Mouse (Mus musculus) kidney, postnatal 0 days (tissue): ENCODE measurements around the gene Srxn1. TPM values are rescaled to one million over a fixed set of nuclear protein-coding genes. Genes with fewer than 3 reads are reported as not detected.

ENCODE experiments used
- ATAC-seq: fragments of 200-750 bp; cut with Nextera tagmentation; replicated peaks from 2 replicates; pipeline ENCODE4 v1.8.0; 2017; ENCODE audit warnings: low read depth, moderate number of reproducible peaks, moderate TSS enrichment, moderate library complexity; ENCODE audit not compliant: low FRiP score
- DNase-seq: peaks from one replicate; pipeline ENCODE4 v3.0.0-alpha.2; 2016; ENCODE audit warnings: low spot score
- H3K27ac ChIP-seq: fragments of 300-500 bp; sonication (generic); 2 replicates; pipeline ENCODE4 v1.5.1; 2014; ENCODE audit warnings: mild to moderate bottlenecking
- H3K27me3 ChIP-seq: fragments of 300-500 bp; sonication (generic); 2 replicates; pipeline ENCODE4 v1.6.1; 2014; ENCODE audit warnings: low read length, mixed read lengths; ENCODE audit not compliant: insufficient read depth
- H3K36me3 ChIP-seq: fragments of 300-500 bp; sonication (generic); 2 replicates; pipeline ENCODE4 v1.6.1; 2014; ENCODE audit warnings: low read length, mixed read lengths; ENCODE audit not compliant: insufficient read depth
- H3K4me1 ChIP-seq: fragments of 300-500 bp; sonication (generic); replicated peaks from 2 replicates; pipeline ENCODE4 v1.6.1; 2014; ENCODE audit warnings: antibody characterized with exemption, low read length, mixed read lengths; ENCODE audit not compliant: insufficient read depth
- H3K4me2 ChIP-seq: fragments of 300-500 bp; sonication (generic); 2 replicates; pipeline ENCODE4 v1.6.1; 2014; ENCODE audit warnings: mild to moderate bottlenecking, low read length, moderate library complexity, mixed read lengths
- H3K4me3 ChIP-seq: fragments of 300-500 bp; sonication (generic); replicated peaks from 2 replicates; pipeline ENCODE4 v1.5.1; 2014; ENCODE audit warnings: low read depth, low read length
- H3K9ac ChIP-seq: fragments of 300-500 bp; sonication (generic); 2 replicates; pipeline ENCODE4 v1.6.1; 2014; ENCODE audit warnings: low read depth, low read length
- H3K9me3 ChIP-seq: fragments of 300-500 bp; sonication (generic); replicated peaks from 2 replicates; pipeline ENCODE4 v1.6.1; 2016; ENCODE audit warnings: low read length, inconsistent platforms, mixed read lengths
- CTCF ChIP-seq: IDR thresholded peaks from 2 replicates; pipeline ENCODE4 v1.5.1; 2016; ENCODE audit warnings: antibody characterized with exemption, low read depth, mild to moderate bottlenecking, moderate library complexity
- WGBS: fragments of 180-500 bp; shearing (Covaris S2); extraction: QIAGEN DNeasy Blood & Tissue Kit; methylation state at CpG from one replicate; pipeline ENCODE4 v1.1.7; 2014; 5-methylcytosine and 5-hydroxymethylcytosine counted together
- polyA plus RNA-seq: library from polyadenylated mRNA; unstranded; fragments of >200 nt; fragmentation: Nextera tagmentation; extraction: Ambion mirVana; gene quantifications from 2 replicates; pipeline ENCODE4 v1.2.1, GENCODE M21; 2015

Gene Srxn1
- polyA plus RNA-seq, 1 experiment from 2014 or later, result 20.3 TPM

DNA sequence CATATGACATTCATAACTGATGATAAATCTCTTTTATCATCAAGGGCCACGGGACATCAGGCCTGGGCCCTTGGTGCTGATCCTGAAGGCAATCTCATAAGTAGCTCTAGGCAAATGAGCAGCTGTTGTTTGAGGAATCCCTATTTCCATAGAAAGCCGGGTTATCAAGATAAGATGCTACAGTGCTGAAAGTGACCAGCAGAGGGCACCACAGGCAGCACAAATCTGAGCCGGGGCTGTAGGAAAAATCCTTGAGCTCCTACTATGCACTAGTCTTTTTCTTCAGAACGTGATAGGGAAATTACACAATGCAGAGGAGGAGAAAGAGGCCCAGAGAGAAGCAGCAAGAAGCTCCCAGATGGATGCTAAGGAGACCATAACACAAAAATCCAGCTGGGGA lies 16.2 kb upstream of the Srxn1 start:
- peak; percentile 57 for DNase-seq
- TF ChIP-seq CTCF, result peak; percentile 76
- no peaks in the 10 kb centered on the region for H3K9me3 ChIP-seq
- no peak overlapping the region for H3K4me3 ChIP-seq
- no peaks in the 10 kb centered on the region for H3K4me1 ChIP-seq
- no peak overlapping the region for H3K9ac ChIP-seq
- no peak overlapping the region for H3K27ac ChIP-seq
- ATAC-seq, result no peak
- 8% methylated on average over 4 of the region's 4 CpGs for WGBS
- H3K36me3 ChIP-seq, result no peaks in the 10 kb centered on the region
- H3K27me3 ChIP-seq, result peaks cover 40% of the 10 kb centered on the region
- no peak overlapping the region for H3K4me2 ChIP-seq

DNA sequence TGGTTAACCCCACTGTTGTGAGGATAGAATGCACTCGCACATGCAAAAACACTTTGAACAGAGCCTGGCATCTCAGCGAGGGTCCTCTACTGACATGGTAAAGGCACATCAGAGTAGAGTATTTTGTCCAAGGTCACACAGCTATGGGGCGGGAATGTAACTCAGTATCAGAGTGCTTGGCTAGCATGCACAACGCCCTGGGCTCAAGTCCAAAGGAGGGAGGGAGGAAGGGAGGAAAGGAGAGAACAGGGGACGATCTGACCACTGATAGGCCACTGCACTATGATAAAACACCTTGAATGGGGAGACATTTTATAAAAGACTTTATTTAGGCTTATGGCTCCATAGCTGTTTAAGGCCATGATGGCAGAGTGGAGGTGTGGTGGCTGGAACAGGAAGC lies 15.7 kb upstream of the Srxn1 start:
- Histone ChIP-seq H3K4me2 (no peak overlapping the region), H3K4me1 (no peaks in the 10 kb centered on the region), H3K27me3 (peaks cover 45% of the 10 kb centered on the region), H3K36me3 (no peaks in the 10 kb centered on the region), H3K4me3 (no peak overlapping the region), H3K9ac (no peak overlapping the region), H3K27ac (no peak overlapping the region), H3K9me3 (no peaks in the 10 kb centered on the region)
- TF ChIP-seq CTCF, result no peak
- DNase-seq (no peak), ATAC-seq (no peak)
- 77% methylated on average over 5 of the region's 5 CpGs for WGBS

DNA sequence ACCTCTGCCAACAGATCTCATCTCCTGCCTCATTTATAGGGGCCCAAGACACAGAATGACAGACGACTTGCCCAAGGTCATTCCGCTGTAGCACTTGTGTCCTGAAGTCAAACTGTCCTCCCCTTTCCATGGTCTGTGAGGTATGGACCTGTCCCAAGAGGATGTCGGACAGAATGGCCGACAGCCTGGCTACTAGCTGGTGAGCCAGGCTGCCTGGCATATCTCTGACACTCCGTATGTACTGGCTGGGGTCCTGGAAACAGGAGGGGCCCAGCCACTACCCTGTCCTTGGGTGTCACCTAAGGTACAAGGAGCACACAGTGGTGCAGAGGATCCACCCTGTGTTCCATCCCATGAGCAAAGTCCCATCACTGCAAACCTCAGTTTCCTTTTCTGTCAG lies 14.8 kb upstream of the Srxn1 start:
- DNase-seq, result no peak
- Histone ChIP-seq H3K4me1 (peaks cover 8% of the 10 kb centered on the region; the same call in 1 of the 2 replicates), H3K9me3 (no peaks in the 10 kb centered on the region), H3K27me3 (peaks cover 50% of the 10 kb centered on the region), H3K27ac (no peak overlapping the region), H3K4me3 (no peak overlapping the region), H3K9ac (no peak overlapping the region), H3K36me3 (no peaks in the 10 kb centered on the region), H3K4me2 (no peak overlapping the region)
- TF ChIP-seq CTCF, result no peak
- no peak for ATAC-seq
- WGBS, result 79% methylated on average over 5 of the region's 5 CpGs

DNA sequence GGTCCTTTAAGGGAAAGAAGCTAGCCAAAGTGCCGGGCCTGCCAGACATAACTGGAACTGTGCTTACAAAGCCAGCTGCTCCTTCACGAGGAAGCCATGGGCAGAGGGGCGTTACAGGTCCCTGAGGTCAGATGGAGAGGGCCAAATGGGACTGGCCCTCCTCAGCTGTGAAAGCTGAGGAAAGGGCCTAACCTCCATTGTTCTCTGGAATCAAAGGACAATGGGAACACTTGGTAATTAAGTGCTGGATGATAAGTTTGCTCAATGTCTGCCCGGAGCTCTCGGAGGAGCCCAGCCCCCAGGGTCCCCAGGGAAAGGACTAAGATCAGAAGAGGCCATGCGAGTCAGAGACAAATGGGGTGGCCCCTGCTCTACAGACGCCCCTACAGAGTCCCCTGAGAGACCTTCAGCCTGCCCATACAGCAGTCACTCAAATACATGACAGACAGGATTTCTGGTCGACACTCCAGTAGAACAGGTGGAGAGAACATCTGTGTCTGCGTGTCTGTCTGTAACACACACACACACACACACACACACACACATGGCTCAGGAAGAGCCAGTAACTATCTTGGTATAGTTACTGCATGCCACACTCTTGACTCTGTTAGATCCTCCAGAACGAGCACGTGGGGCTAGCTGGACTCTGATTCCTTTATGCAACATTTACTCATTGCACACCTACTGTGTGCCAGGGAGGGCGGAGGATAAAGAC lies 13.8 kb upstream of the Srxn1 start:
- WGBS, result 29% methylated on average over 12 of the region's 12 CpGs
- no peaks in the 10 kb centered on the region for H3K36me3 ChIP-seq
- no peak overlapping the region for H3K27ac ChIP-seq
- H3K4me1 ChIP-seq, result peaks cover 8% of the 10 kb centered on the region; the same call in 1 of the 2 replicates
- no peak overlapping the region for H3K9ac ChIP-seq
- H3K4me2 ChIP-seq, result no peak overlapping the region
- DNase-seq (no peak), ATAC-seq (no peak)
- H3K4me3 ChIP-seq, result no peak overlapping the region
- H3K9me3 ChIP-seq, result no peaks in the 10 kb centered on the region
- no peak for TF ChIP-seq CTCF
- H3K27me3 ChIP-seq, result peaks cover 55% of the 10 kb centered on the region

GRCm38 (mm10) chr2:152092927-152093326 lies 12.4 kb upstream of the Srxn1 start:
- Histone ChIP-seq H3K9me3 (no peaks in the 10 kb centered on the region), H3K36me3 (no peaks in the 10 kb centered on the region), H3K4me3 (peak overlapping the region; percentile 35), H3K27ac (no peak overlapping the region), H3K27me3 (peaks cover 55% of the 10 kb centered on the region), H3K9ac (no peak overlapping the region), H3K4me2 (peak overlapping the region; percentile 54), H3K4me1 (peaks cover 8% of the 10 kb centered on the region; the same call in 1 of the 2 replicates)
- WGBS, result 7% methylated on average over 42 of the region's 45 CpGs
- DNase-seq (no peak), ATAC-seq (no peak)
- TF ChIP-seq CTCF, result peak; percentile 18; the same call in 1 of the 2 replicates

DNA sequence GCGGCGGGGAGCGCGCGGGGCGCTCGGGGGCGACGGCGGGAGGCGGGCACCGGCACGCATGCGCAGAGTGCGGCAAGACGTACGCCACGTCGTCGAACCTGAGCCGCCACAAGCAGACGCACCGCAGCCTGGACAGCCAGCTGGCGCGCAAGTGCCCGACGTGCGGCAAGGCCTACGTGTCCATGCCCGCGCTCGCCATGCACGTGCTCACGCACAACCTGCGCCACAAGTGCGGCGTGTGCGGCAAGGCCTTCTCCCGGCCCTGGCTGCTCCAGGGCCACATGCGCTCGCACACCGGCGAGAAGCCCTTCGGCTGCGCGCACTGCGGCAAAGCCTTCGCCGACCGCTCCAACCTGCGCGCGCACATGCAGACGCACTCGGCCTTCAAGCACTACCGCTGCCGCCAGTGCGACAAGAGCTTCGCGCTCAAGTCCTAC lies 11.9 kb upstream of the Srxn1 start:
- H3K36me3 ChIP-seq, result no peaks in the 10 kb centered on the region
- H3K4me2 ChIP-seq, result peak overlapping the region; percentile 54
- H3K27ac ChIP-seq, result no peak overlapping the region
- H3K9me3 ChIP-seq, result no peaks in the 10 kb centered on the region
- DNase-seq (no peak), ATAC-seq (no peak; the same call in 1 of the 2 replicates)
- peaks cover 55% of the 10 kb centered on the region for H3K27me3 ChIP-seq
- H3K4me1 ChIP-seq, result peaks cover 8% of the 10 kb centered on the region; the same call in 1 of the 2 replicates
- WGBS, result 6% methylated on average over 55 of the region's 60 CpGs
- H3K4me3 ChIP-seq, result peak overlapping the region; percentile 35
- TF ChIP-seq CTCF, result no peak
- H3K9ac ChIP-seq, result no peak overlapping the region
